Mouse (Mus musculus) myocyte (in vitro differentiated cells): Measurements from ENCODE around the gene Kif19a. TPM values are rescaled to one million over a fixed set of nuclear protein-coding genes. Genes with fewer than 3 reads are reported as not detected.

Source experiments
- H3K27me3 ChIP-seq: one replicate; pipeline ENCODE4 v1.6.1; 2011; ENCODE audit not compliant: control insufficient read depth, insufficient read depth, insufficient read length
- H3K36me3 ChIP-seq: one replicate; pipeline ENCODE4 v1.6.1; 2011; ENCODE audit not compliant: control insufficient read depth, insufficient read depth
- H3K4me2 ChIP-seq: one replicate; pipeline ENCODE4 v1.6.1; 2011; ENCODE audit warnings: low read depth, control low read depth
- H3K4me3 ChIP-seq: one replicate; pipeline ENCODE4 v1.5.1; 2011; ENCODE audit warnings: mild to moderate bottlenecking, control low read depth, moderate library complexity
- H3K79me2 ChIP-seq: one replicate; pipeline ENCODE4 v1.6.1; 2011; ENCODE audit not compliant: control insufficient read depth, insufficient read depth
- H3ac ChIP-seq: one replicate; pipeline ENCODE4 v1.6.1; 2011; ENCODE audit not compliant: control insufficient read depth, insufficient read length
- CEBPB ChIP-seq: IDR thresholded peaks from 2 replicates; pipeline ENCODE4 v1.6.1; 2011; ENCODE audit warnings: mild to moderate bottlenecking, moderate library complexity; ENCODE audit not compliant: poor library complexity, insufficient read depth, severe bottlenecking
- E2F4 ChIP-seq: IDR thresholded peaks from one replicate; pipeline ENCODE4 v1.6.1; 2011; ENCODE audit warnings: mild to moderate bottlenecking, control low read depth, moderate library complexity; ENCODE audit not compliant: insufficient read depth
- MAX ChIP-seq: IDR thresholded peaks from one replicate; pipeline ENCODE4 v1.6.1; 2011; ENCODE audit warnings: low read depth, mild to moderate bottlenecking, control low read depth
- MYOD1 ChIP-seq, 3 experiments: IDR thresholded peaks; one replicate each; pipeline ENCODE4 v1.6.1; 2011; ENCODE audit warnings: control low read depth in 2 of 3, low read depth in 2 of 3, mild to moderate bottlenecking in 2 of 3, moderate library complexity in 1 of 3; ENCODE audit not compliant: insufficient read length in 2 of 3, control insufficient read depth in 1 of 3
- MYOG ChIP-seq, 3 experiments: IDR thresholded peaks; one replicate each; pipeline ENCODE4 v1.6.1; 2011; ENCODE audit warnings: control low read depth in 2 of 3, low read depth in 2 of 3, mild to moderate bottlenecking in 2 of 3; ENCODE audit not compliant: insufficient read length in 2 of 3, control insufficient read depth in 1 of 3, insufficient read depth in 1 of 3
- POLR2A ChIP-seq: IDR thresholded peaks from one replicate; pipeline ENCODE4 v1.6.1; 2011; ENCODE audit warnings: low read depth, mild to moderate bottlenecking, control low read depth, moderate library complexity; ENCODE audit not compliant: insufficient read length
- POLR2AphosphoS2 ChIP-seq: IDR thresholded peaks from one replicate; pipeline ENCODE4 v1.6.1; 2011; ENCODE audit warnings: low read depth, control low read depth; ENCODE audit not compliant: insufficient read length
- REST ChIP-seq: IDR thresholded peaks from one replicate; pipeline ENCODE4 v1.6.1; 2011; ENCODE audit warnings: mild to moderate bottlenecking, control low read depth, moderate library complexity; ENCODE audit not compliant: insufficient read depth, insufficient read length
- SRF ChIP-seq: IDR thresholded peaks from one replicate; pipeline ENCODE4 v1.6.1; 2011; ENCODE audit warnings: low read depth; ENCODE audit not compliant: control insufficient read depth, insufficient read length
- TCF12 ChIP-seq: IDR thresholded peaks from one replicate; pipeline ENCODE4 v1.6.1; 2011; ENCODE audit warnings: mild to moderate bottlenecking, control low read depth; ENCODE audit not compliant: poor library complexity, insufficient read depth, severe bottlenecking
- TCF3 ChIP-seq: IDR thresholded peaks from one replicate; pipeline ENCODE4 v1.6.1; 2011; ENCODE audit warnings: low read depth, control low read depth; ENCODE audit not compliant: insufficient read length
- USF1 ChIP-seq: IDR thresholded peaks from one replicate; pipeline ENCODE4 v1.6.1; 2011; ENCODE audit warnings: low read depth, mild to moderate bottlenecking, control low read depth, moderate library complexity
- polyA plus RNA-seq: library from polyadenylated mRNA; unstranded; fragments of >200 nt; fragmentation: generic; extraction: Trizol; gene quantifications from one replicate; pipeline ENCODE4 v1.2.1, GENCODE M21; 2012; ENCODE audit warnings: missing spikeins

Kif19a gene
- polyA plus RNA-seq, 1 experiment: 5.4 TPM

DNA sequence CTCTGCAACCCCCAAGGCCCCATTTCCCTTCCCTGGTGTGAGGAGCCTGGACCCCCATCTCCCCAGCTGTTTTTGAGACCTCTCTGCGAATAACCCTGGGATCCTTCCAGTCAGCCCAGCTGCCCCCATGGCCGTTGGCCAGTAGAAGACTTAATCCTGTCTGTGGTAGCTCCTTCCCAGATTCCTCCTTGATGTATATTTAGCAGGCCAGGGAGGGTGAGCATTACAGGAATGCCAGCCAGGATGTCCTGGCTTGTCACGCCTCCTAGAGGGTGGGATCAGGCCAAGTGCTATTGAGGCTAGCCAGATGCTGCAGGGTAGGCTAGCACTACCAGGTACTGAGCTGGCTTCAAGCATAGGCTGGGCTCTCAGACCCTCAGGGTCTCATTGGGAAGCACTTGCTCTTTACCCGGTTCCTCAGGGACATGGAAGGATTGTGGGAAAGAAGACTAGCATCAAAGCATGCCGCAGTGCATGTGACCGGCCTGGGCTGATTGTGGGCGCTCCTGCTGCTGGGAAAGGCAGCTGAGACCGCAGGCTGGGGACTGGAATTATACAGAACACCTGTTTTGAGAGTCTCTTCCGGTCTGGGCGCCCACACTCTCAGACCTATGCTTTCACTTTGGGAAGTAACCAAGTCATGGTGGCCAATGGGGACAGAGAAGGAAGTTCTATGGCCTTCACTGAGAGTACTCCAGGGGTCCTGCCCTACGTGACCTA, 49.8 kb downstream of the Kif19a start:
- Histone ChIP-seq H3K79me2 (no peaks in the 10 kb centered on the region), H3K4me3 (no peak overlapping the region), H3K27me3 (no peaks in the 10 kb centered on the region), H3K36me3 (no peaks in the 10 kb centered on the region), H3K4me2 (peak overlapping the region; percentile 49), H3ac (no peak overlapping the region)
- TF ChIP-seq CEBPB (no peak), MYOD1 (IDR thresholded peaks at IDR 0.05; ENCODE audit: control insufficient read depth in 1 of 3, insufficient read length in 2 of 3, low read depth in 2 of 3) (peak; percentile 56 to 91 (median 85)), TCF12 (peak; percentile 93), POLR2AphosphoS2 (no peak), USF1 (no peak), MYOG (IDR thresholded peaks at IDR 0.05; ENCODE audit: control insufficient read depth in 1 of 3, insufficient read depth in 1 of 3, insufficient read length in 2 of 3, low read depth in 2 of 3) (peak; percentile 92 to 95 (median 94)), SRF (no peak), E2F4 (no peak), POLR2A (no peak), TCF3 (peak; percentile 87), REST (no peak)

DNA sequence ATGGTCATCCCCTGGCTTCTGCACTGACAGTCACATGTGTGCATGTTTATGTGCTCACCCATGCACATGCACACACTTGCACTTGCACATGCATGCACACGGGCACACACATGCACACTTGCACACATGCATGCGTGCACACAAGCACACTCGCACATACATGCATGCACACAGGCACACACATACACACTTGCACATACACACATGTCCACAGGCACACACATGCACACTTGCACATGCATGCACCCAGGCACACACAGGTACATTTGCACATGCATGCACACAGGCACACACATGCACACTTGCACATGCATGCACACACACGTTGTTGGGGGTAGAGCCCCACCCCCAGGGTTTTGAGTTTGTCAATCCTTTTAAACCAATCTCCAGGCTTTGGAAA, 51.7 kb downstream of the Kif19a start:
- Histone ChIP-seq H3K4me3 (peak overlapping the region; percentile 21), H3K4me2 (peak overlapping the region; percentile 65), H3ac (no peak overlapping the region), H3K36me3 (no peaks in the 10 kb centered on the region), H3K27me3 (no peaks in the 10 kb centered on the region), H3K79me2 (no peaks in the 10 kb centered on the region)
- TF ChIP-seq MYOG (IDR thresholded peaks at IDR 0.05; ENCODE audit: control insufficient read depth in 1 of 3, insufficient read depth in 1 of 3, insufficient read length in 2 of 3, low read depth in 2 of 3) (peak in 1 of 3 experiments; percentile 48), MYOD1 (IDR thresholded peaks at IDR 0.05; ENCODE audit: control insufficient read depth in 1 of 3, insufficient read length in 2 of 3, low read depth in 2 of 3) (peak in 1 of 3 experiments; percentile 12), POLR2AphosphoS2 (peak; percentile 75), E2F4 (no peak), POLR2A (peak; percentile 66)

DNA sequence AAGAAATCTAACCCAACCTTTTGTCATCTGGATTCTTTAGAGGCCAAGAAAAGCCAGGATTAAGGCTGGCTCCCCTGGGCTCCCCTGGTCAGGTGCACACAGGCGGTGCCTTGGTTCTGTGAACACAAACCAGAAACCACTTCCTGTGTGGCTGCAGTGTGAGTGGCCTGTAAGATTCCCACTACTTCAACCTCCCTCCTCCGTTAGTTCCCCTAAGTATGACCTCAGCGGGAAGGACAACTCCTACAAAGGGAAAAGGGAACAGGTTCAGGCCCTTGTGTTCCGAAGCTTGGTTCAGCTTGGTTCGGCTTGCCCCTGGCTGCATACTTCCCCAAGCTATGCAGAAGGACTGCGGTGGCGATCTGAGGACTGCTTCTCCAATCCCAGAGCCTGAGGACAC, 53.0 kb downstream of the Kif19a start:
- Histone ChIP-seq H3K27me3 (no peaks in the 10 kb centered on the region), H3K79me2 (no peaks in the 10 kb centered on the region), H3K4me3 (peak overlapping the region; percentile 21), H3ac (no peak overlapping the region), H3K4me2 (peak overlapping the region; percentile 65), H3K36me3 (no peaks in the 10 kb centered on the region)
- TF ChIP-seq MYOD1 (IDR thresholded peaks at IDR 0.05; ENCODE audit: control insufficient read depth in 1 of 3, insufficient read length in 2 of 3, low read depth in 2 of 3) (peak in 1 of 3 experiments; percentile 58), POLR2A (peak; percentile 22), E2F4 (no peak), MYOG (IDR thresholded peaks at IDR 0.05; ENCODE audit: control insufficient read depth in 1 of 3, insufficient read depth in 1 of 3, insufficient read length in 2 of 3, low read depth in 2 of 3) (peak in 1 of 3 experiments; percentile 74)

DNA sequence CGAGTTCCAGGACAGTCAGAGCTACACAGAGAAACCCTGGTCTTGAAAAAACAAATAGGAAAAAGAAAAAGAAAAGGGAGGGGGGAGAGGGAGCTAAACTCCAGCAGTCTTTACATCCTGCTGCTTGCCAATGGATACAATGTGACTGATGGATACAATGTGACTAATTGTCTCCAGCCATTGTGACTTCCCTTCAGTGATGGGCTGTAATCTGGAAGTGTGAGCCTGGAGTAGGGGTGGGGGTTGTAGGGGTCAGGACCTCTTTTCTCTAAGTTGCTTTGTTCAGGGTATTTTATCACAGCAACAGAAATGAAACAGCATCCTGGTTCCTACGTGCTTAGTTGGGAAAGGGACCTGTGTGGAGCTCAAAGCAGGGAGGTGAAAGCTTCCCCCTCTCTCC, 53.9 kb downstream of the Kif19a start:
- peak overlapping the region; percentile 65 for H3K4me2 ChIP-seq
- peak overlapping the region; percentile 21 for H3K4me3 ChIP-seq
- H3ac ChIP-seq: no peak overlapping the region
- H3K36me3 ChIP-seq: no peaks in the 10 kb centered on the region
- no peaks in the 10 kb centered on the region for H3K79me2 ChIP-seq
- no peaks in the 10 kb centered on the region for H3K27me3 ChIP-seq
- TF ChIP-seq MYOG (IDR thresholded peaks at IDR 0.05; ENCODE audit: control insufficient read depth in 1 of 3, insufficient read depth in 1 of 3, insufficient read length in 2 of 3, low read depth in 2 of 3) (no peak), CEBPB (no peak), POLR2A (no peak), MAX (no peak), REST (no peak), USF1 (no peak), MYOD1 (IDR thresholded peaks at IDR 0.05; ENCODE audit: control insufficient read depth in 1 of 3, insufficient read length in 2 of 3, low read depth in 2 of 3) (no peak), SRF (no peak), TCF3 (no peak), E2F4 (no peak), TCF12 (no peak), POLR2AphosphoS2 (no peak)

DNA sequence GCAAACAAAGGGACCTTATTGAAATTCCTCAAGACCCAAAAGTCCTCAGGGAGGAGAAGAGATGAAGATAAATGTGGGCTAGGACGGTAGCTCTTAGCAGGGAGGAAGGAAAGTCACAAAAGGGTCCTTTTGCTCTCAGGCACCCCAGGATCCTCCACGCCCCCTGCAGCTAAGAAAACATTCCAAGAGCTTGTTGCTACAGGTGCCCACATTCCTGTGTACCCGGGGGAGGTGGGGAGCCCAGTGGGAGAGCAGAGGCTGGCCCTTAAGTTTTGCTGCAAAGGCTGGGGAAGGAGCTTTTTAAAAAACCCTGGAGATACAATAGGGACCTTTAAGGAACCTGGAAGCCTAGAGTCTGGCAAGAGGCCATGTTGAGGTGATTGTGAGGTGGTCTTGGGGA, 55.3 kb downstream of the Kif19a start:
- Histone ChIP-seq H3K36me3 (no peaks in the 10 kb centered on the region), H3K79me2 (no peaks in the 10 kb centered on the region)
- no peak for TF ChIP-seq TCF3
- TF ChIP-seq TCF12: no peak
- TF ChIP-seq REST: no peak
- TF ChIP-seq E2F4: no peak
- TF ChIP-seq SRF: no peak
- no peak for TF ChIP-seq MYOD1 (IDR thresholded peaks at IDR 0.05; ENCODE audit: control insufficient read depth in 1 of 3, insufficient read length in 2 of 3, low read depth in 2 of 3)
- no peak for TF ChIP-seq POLR2A
- TF ChIP-seq POLR2AphosphoS2: no peak
- TF ChIP-seq MAX: no peak
- TF ChIP-seq MYOG (IDR thresholded peaks at IDR 0.05; ENCODE audit: control insufficient read depth in 1 of 3, insufficient read depth in 1 of 3, insufficient read length in 2 of 3, low read depth in 2 of 3): no peak
- TF ChIP-seq USF1: no peak
- TF ChIP-seq CEBPB: no peak

More for the DNA sequence above, 55.3 kb downstream of the Kif19a start:
- H3ac ChIP-seq: no peak overlapping the region
- H3K4me3 ChIP-seq: peak overlapping the region; percentile 21
- peak overlapping the region; percentile 65 for H3K4me2 ChIP-seq
- H3K27me3 ChIP-seq: no peaks in the 10 kb centered on the region
